Mouse (Mus musculus): Measurements from ENCODE around the gene Vmn1r28. TPM values are rescaled to one million over a fixed set of nuclear protein-coding genes. Genes with fewer than 3 reads are reported as not detected.

Gene Vmn1r28
- not detected in 2 replicates for polyA plus RNA-seq (2012; rRNA removed; ENCODE audit: low replicate concordance)

GRCm38 (mm10) chr6:58261737-58262136, at the start of gene Vmn1r28:
Gene Vmn1r28 (plus strand): TSS chr6:58262037.

GRCm38 (mm10) chr6:58218721-58219120, 43.1 kb upstream of the Vmn1r28 start, which contains the start of gene Vmn1r27:
Gene Vmn1r27 (minus strand): TSS chr6:58218821.

GRCm38 (mm10) chr6:58301249-58301648, 39.4 kb downstream of the Vmn1r28 start, which contains the start of gene Vmn1r29:
Gene Vmn1r29 (plus strand): TSS chr6:58301549.

Other genes with a start within 250 kb of the Vmn1r28 start
- not detected in 2 replicates for gene Vmn1r26, start 246.9 kb upstream of the Vmn1r28 start, polyA plus RNA-seq (2012; rRNA removed; ENCODE audit: low replicate concordance)
- not detected in 2 replicates for gene Vmn1r27, start 43.2 kb upstream of the Vmn1r28 start, polyA plus RNA-seq (2012; rRNA removed; ENCODE audit: low replicate concordance)
- not detected in 2 replicates for gene Vmn1r29, start 39.5 kb downstream of the Vmn1r28 start, polyA plus RNA-seq (2012; rRNA removed; ENCODE audit: low replicate concordance)
- not detected in 2 replicates for gene Vmn1r30, start 181.3 kb downstream of the Vmn1r28 start, polyA plus RNA-seq (2012; rRNA removed; ENCODE audit: low replicate concordance)
- not detected in 2 replicates for gene Vmn1r31, start 213.3 kb downstream of the Vmn1r28 start, polyA plus RNA-seq (2012; rRNA removed; ENCODE audit: low replicate concordance)